Mouse (Mus musculus): ENCODE measurements around the gene Trappc5.

The Trappc5 gene

GRCm38 (mm10) chr8:3676993-3677579, 987 bp downstream of the Trappc5 start:
- DNase-seq (ENCODE audit: low read depth, low spot score): no peak

DNA sequence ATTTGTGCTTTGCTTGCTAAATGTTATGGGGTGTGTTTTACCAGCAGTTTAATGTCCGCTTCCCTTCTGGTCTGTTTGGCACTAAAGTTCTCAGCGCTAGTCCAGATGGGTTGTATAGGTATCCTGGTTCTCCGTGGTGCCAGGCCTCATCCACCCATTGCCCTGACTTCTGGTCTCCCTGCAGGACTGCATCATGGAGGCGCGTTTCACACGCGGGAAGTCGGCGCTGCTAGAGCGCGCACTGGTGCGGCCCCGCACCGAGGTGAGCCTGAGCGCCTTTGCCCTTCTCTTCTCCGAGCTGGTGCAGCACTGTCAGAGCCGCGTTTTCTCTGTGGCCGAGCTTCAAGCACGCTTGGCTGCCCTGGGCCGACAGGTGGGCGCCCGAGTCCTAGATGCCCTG, 2.7 kb downstream of the Trappc5 start:
- DNase-seq (ENCODE audit: low read depth, low spot score): no peak

DNA sequence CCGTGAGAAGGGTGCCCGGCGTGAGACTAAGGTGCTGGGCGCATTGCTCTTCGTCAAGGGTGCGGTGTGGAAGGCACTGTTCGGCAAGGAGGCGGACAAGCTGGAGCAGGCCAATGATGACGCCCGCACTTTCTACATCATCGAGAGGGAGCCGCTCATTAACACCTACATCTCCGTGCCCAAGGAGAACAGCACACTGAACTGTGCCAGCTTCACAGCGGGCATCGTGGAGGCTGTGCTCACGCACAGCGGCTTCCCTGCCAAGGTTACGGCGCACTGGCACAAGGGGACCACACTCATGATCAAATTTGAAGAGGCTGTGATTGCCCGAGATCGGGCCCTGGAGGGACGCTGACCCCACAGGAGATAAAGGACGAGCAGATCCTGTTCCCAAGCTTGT, 3.1 kb downstream of the Trappc5 start:
- no peak for DNase-seq (ENCODE audit: low read depth, low spot score)

GRCm38 (mm10) chr8:3679656-3680055, 3.6 kb downstream of the Trappc5 start:
- DNase-seq (ENCODE audit: low read depth, low spot score): no peak

DNA sequence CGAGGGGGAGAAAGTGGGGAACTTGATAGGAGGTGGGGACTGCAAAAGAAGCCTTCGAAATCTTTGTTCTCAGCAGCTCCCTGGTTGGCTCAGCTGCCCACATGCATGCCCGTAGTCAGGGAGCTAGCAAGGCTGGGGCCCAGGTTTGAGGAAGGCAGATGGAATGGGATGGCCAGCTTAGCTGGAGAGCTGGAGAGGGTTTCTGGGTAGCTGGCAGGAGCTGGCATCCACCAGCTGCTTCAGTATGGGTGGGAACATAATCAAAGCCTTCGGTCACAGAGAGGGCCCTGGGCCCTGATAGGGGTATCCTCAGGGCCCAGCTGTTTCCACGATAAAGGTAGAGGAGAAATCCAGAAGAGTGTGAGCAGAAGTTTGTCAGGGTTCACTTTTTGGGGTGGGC, 6.3 kb downstream of the Trappc5 start:
- DNase-seq (ENCODE audit: low read depth, low spot score): no peak

DNA sequence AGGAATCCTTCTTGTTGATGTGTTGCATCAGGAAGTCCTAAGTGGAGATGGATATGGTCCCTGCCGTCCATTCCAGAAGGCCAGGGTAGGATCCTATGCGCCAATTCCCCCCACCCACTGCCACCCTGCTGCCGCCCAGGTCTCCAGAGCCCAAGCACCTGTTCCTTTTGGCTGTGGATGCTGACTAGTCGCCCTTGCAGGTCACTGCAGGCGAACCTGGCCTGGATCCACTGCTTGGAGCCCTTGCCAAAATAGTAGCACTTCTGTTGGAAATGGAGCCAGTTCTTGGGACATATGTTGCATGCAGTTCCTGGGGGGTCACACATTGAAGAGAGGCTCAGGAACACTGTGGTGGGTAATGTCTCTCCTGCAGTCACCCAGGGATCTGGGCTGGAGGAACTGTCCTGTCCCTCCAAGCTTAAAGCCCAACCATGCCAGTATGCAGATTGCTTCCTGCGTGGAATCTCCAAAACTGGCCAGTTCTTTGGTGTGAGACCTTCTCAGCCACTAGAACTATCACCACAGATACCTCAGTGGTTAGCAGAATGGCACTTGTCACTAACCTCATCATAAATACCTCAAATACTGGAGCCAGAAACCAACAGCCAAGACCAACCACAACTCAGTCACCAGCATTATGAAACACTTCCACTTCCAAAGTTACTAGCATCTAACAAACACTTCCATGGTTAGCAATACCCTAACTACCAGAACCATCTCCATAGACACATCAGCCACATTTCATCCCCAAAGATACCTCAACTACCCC, 7.5 kb downstream of the Trappc5 start:
- DNase-seq (ENCODE audit: low read depth, low spot score): no peak

- no peak for DNase-seq (ENCODE audit: low read depth, low spot score)
These were observed 8.4 kb downstream of the Trappc5 start for GRCm38 (mm10) chr8:3684530-3684929.

DNA sequence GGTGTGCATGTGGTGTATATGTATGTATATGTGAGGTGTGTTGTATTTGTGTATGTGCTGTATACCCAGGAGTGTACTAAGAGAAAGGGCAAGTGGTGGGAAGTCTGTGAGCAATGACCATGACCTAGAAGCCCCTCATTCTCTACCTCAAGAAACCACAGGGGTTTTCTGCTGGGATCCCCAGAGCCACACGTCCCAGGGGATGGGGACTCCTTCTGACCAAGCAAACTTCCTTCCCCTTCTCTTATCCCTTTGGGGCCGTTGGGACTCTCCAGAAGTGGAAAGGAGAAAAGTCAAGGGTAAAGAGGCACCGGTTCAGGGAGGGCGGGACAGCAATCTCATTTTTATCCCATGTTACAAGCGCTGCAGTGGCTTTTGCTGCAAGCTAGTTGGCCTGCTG, 9.3 kb downstream of the Trappc5 start:
- DNase-seq (ENCODE audit: low read depth, low spot score): no peak

GRCm38 (mm10) chr8:3687537-3687936, 11.4 kb downstream of the Trappc5 start:
- no peak for DNase-seq (ENCODE audit: low read depth, low spot score)

- DNase-seq (ENCODE audit: low read depth, low spot score): no peak
These were observed 14.7 kb downstream of the Trappc5 start for GRCm38 (mm10) chr8:3690774-3691173.

DNA sequence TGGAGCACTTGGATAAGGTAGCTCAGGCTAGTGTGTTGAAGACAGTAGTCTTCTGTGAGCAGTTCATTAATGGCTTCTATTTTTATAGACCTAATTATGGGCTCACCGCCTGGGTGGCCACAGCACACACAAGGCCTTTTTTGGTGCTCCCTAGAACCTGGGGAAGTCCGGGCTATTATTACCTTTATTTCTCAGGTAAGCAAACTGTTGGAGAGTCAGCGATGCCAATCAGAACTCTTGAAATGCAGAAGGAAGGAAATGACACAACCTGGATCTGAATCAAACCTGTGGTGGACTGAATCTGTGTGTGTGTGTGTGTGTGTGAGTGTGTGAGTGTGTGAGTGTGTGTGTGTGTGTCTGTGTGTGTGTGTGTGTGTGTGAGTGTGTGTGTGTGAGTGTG, 18.0 kb downstream of the Trappc5 start, which contains the start of gene Fcer2a:
Gene Fcer2a, minus strand, starts transcription at position 55 of the 400 bp plus-strand sequence.
- DNase-seq (ENCODE audit: low read depth, low spot score): no peak

GRCm38 (mm10) chr8:3701491-3701890, 25.4 kb downstream of the Trappc5 start:
- DNase-seq (ENCODE audit: low read depth, low spot score): no peak

GRCm38 (mm10) chr8:3705711-3706110, 29.6 kb downstream of the Trappc5 start:
- peak; percentile 15 for DNase-seq (ENCODE audit: low read depth, low spot score)

DNA sequence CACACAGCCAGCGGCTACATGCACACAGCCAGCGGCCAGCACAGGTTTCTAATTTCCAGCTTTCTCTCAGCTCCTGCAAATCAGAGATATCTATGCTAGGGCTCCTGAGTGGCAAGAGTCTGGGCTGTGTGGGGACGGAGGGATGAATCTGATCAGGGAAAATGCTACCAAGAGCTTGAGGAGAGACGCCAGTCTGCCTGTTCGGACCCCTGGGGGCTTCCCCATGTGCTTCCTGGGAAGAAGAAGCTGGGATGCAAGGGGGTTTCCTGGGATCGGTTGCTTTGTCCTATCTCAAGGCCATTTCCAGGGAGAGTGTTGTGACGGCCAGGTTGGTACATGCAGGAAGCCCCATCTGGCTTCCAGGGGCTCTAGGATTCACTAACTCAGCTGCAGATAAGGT, 31.5 kb downstream of the Trappc5 start:
- no peak for DNase-seq (ENCODE audit: low read depth, low spot score)

DNA sequence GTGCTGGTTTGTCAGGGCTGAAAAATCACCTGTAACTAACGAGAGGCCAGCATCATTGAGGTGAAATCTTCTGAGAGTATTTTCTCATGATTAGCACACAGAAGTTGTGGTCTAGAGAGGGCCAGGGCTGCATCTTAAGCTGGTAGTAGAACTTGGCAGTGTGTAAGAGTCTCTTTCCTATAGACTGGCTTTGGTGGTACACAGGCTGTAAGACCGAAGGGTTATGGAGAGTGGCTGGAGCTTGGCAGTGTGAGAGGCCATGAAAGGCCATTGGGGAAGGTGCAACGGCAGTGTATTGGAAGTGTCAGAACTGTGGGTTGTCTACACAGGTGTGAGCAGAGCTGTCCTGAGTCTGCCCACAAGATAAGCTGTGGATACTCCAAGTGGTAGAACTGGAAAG, 34.2 kb downstream of the Trappc5 start:
- DNase-seq (ENCODE audit: low read depth, low spot score): no peak

DNA sequence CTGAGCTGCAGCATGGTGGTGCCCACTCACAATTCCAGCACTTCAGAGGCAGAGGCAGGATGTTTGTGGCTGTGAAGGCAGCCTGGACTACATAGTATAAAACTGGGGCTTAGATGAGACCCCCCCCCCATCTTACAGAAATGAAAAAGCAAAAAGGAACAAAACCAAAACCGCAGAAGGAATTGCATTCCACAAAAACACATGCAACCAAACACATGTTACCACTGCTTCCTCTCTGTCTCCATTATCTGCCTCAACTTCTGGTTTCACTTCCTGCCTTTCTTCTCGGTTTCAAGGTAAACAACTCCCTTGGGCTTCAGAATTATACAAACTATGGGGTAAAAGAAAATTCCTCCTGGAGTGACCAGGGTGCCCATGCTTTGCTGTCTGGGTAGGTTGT, 35.5 kb downstream of the Trappc5 start:
- DNase-seq (ENCODE audit: low read depth, low spot score): no peak

DNA sequence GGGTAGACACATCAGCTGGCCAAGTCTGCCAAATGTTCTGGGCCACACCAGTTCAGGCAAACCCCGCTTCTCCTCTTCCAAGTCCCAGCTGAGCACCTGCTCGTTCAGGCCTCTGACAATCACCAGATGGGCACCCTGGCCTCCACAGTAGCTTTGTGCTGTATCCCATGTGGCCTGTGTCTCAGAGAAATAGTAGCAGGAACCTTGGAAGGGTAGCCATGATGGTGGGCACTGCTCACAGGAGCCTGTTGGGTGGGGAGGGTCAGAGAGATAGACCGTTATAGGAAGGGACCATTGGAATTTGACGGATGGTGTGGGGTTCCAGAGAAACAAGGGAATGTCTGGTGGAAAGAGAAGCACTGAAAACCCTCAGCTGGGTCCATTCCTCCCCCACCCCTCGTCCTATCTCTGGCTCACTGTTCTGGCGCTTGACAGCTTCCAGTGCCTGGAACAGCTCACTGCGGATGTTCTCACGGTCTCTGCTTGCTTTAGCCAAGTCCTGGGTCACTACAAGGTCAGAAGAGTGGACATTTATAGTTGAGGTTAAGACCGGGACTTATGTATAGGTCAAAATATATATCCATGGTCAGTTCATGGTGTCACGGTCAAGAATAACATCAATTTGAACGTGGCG, 41.3 kb downstream of the Trappc5 start:
- DNase-seq (ENCODE audit: low read depth, low spot score): no peak

- peak; percentile 78 for DNase-seq (ENCODE audit: low read depth, low spot score)
These were observed 42.5 kb downstream of the Trappc5 start for GRCm38 (mm10) chr8:3718559-3718958.

DNA sequence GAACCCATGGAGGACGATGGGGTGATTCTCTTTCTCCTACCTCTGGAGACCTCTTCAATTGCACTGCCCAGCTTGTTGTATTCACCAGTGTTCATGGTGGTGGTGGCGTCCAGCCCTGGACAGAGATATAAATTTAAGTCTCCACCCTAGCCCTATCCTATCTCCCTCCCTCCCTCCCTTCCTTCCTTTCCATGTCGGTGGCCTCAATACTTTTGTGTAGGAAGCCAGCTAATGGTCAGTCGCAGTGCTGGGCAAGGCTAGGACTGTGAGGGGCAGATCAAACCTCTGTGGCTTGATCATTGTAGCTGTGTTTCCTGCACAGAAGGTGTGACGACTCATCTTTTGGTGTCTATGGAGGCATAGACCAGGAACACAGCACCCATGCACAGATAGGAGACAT, 44.5 kb downstream of the Trappc5 start, which contains the start of gene Clec4g:
Gene Clec4g, minus strand, starts transcription at position 101 of the 400 bp plus-strand sequence.
- no peak for DNase-seq (ENCODE audit: low read depth, low spot score)

- no peak for DNase-seq (ENCODE audit: low read depth, low spot score)
These were observed 44.9 kb downstream of the Trappc5 start for GRCm38 (mm10) chr8:3721041-3721440.

Data from CD4-positive, CD25-positive, alpha-beta regulatory T cell, adult 2 months (primary cell).